Mouse (Mus musculus): ENCODE measurements around the gene Flt3l.

Flt3l gene

GRCm38 (mm10) chr7:45141914-45142313, 5.7 kb upstream of the Flt3l start:
- 96% methylated on average over 5 of the region's 5 CpGs for WGBS

- 90% methylated on average over 3 of the region's 3 CpGs for WGBS
Observed at GRCm38 (mm10) chr7:45141319-45141718, 5.1 kb upstream of the Flt3l start.

GRCm38 (mm10) chr7:45139904-45140723, 3.9 kb upstream of the Flt3l start:
- WGBS, result 75% methylated on average over 8 of the region's 8 CpGs

GRCm38 (mm10) chr7:45138403-45138802, 2.2 kb upstream of the Flt3l start:
- WGBS, result 82% methylated on average over 1 of the region's 1 CpGs

- WGBS, result 86% methylated on average over 12 of the region's 12 CpGs
Observed at GRCm38 (mm10) chr7:45137171-45138006, 1.2 kb upstream of the Flt3l start.

GRCm38 (mm10) chr7:45135370-45135769, 862 bp downstream of the Flt3l start:
- WGBS, result 89% methylated on average over 3 of the region's 3 CpGs

GRCm38 (mm10) chr7:45134544-45135026, 1.6 kb downstream of the Flt3l start:
- 32% methylated on average over 12 of the region's 12 CpGs for WGBS

GRCm38 (mm10) chr7:45133446-45134159, 2.6 kb downstream of the Flt3l start:
- 83% methylated on average over 8 of the region's 8 CpGs for WGBS

- 91% methylated on average over 11 of the region's 11 CpGs for WGBS
Observed at GRCm38 (mm10) chr7:45131850-45132249, 4.4 kb downstream of the Flt3l start.

GRCm38 (mm10) chr7:45129776-45130512, 6.3 kb downstream of the Flt3l start:
- WGBS, result 70% methylated on average over 15 of the region's 15 CpGs

GRCm38 (mm10) chr7:45129318-45129717, 6.9 kb downstream of the Flt3l start:
- WGBS, result 1% methylated on average over 17 of the region's 17 CpGs

GRCm38 (mm10) chr7:45128624-45129246, 7.5 kb downstream of the Flt3l start, which contains the start of gene Rpl13a:
Gene Rpl13a, minus strand, starts transcription at chr7:45128761.
- under 1% methylated on average over 48 of the region's 48 CpGs for WGBS

- WGBS, result under 1% methylated on average over 6 of the region's 6 CpGs
Observed at GRCm38 (mm10) chr7:45127700-45128224, 8.5 kb downstream of the Flt3l start.

- 37% methylated on average over 21 of the region's 21 CpGs for WGBS
Observed at GRCm38 (mm10) chr7:45126844-45127699, 9.2 kb downstream of the Flt3l start.

GRCm38 (mm10) chr7:45126147-45126843, 9.9 kb downstream of the Flt3l start:
- WGBS, result 73% methylated on average over 17 of the region's 17 CpGs

GRCm38 (mm10) chr7:45125649-45126048, 10.6 kb downstream of the Flt3l start:
- 52% methylated on average over 5 of the region's 5 CpGs for WGBS

GRCm38 (mm10) chr7:45125144-45125600, 11.1 kb downstream of the Flt3l start:
- 32% methylated on average over 7 of the region's 7 CpGs for WGBS
